Mouse (Mus musculus): ENCODE results near the gene Lig1.

DNA sequence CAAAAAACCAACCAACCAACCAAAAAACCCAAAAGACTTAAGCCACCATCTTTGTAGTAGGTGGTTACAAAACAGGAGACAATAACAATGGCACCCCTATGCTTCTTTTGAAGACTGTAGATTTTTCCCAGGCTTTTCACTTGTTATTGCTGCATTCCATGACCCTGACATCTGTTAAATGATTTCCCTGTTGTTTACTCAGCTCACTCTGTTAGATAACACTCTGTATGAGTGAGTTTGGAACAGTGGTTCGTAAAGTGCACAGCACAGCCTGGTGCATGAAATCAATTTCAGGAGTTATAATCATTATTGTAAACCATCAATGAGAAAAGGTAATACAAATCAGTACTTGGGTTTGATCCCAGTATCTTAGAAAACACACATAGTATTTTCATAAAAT is 5.4 kb upstream of the Lig1 start:
- TF ChIP-seq POLR2A (IDR thresholded peaks at IDR 0.05; ENCODE audit: extremely low read depth, insufficient read depth, low read length): no peak
- no peak for TF ChIP-seq CTCF (IDR thresholded peaks at IDR 0.05; ENCODE audit: low read depth, low read length)
